Mouse (Mus musculus) thymus, adult 2 months (tissue): ENCODE measurements at regions not wholly inside any gene's neighbourhood (a gene's known extent, or its start where the extent isn't known, plus 50 kb on each side); places are given as distances from the start of the nearest gene placed in this dataset.

Experiments
- DNase-seq: peaks from one replicate; pipeline ENCODE4 v3.0.0; 2021
- H3K27ac ChIP-seq: fragments of 200-500 bp; 2 replicates; pipeline ENCODE4 v1.5.1; 2012; ENCODE audit warnings: low read length, control low read depth; ENCODE audit not compliant: control insufficient read depth, insufficient read depth
- H3K27me3 ChIP-seq: fragments of 200-500 bp; 2 replicates; pipeline ENCODE4 v1.6.1; 2012; ENCODE audit warnings: mild to moderate bottlenecking, low read length, moderate library complexity, mixed read lengths; ENCODE audit not compliant: control insufficient read depth, insufficient read depth
- H3K36me3 ChIP-seq: fragments of 200-500 bp; 2 replicates; pipeline ENCODE4 v1.6.1; 2012; ENCODE audit warnings: mild to moderate bottlenecking, low read length, moderate library complexity; ENCODE audit not compliant: control insufficient read depth, insufficient read depth
- H3K4me1 ChIP-seq: fragments of 200-500 bp; replicated peaks from 2 replicates; pipeline ENCODE4 v1.6.1; 2012; ENCODE audit warnings: low read length; ENCODE audit not compliant: control insufficient read depth, insufficient read depth
- H3K4me3 ChIP-seq: fragments of 200-500 bp; 2 replicates; pipeline ENCODE4 v1.5.1; 2012; ENCODE audit warnings: mild to moderate bottlenecking, low read length, control low read depth, moderate library complexity; ENCODE audit not compliant: control insufficient read depth, insufficient read depth
- CTCF ChIP-seq: fragments of 200-500 bp; IDR thresholded peaks from 2 replicates; pipeline ENCODE4 v1.5.1; 2012; ENCODE audit warnings: mild to moderate bottlenecking, control low read depth, low read length, moderate library complexity, borderline replicate concordance; ENCODE audit not compliant: control insufficient read depth, poor library complexity, insufficient read depth; ENCODE audit errors: extremely low read depth
- WGBS: fragments of 180-500 bp; shearing (Covaris S2); methylation state at CpG from one replicate; pipeline ENCODE4 v1.1.7; 2018; 5-methylcytosine and 5-hydroxymethylcytosine counted together

- Histone ChIP-seq H3K4me3 (no peak overlapping the region), H3K27me3 (no peaks in the 10 kb centered on the region), H3K36me3 (no peaks in the 10 kb centered on the region), H3K27ac (no peak overlapping the region), H3K4me1 (no peaks in the 10 kb centered on the region)
- 68% methylated on average over 6 of the region's 6 CpGs for WGBS
- DNase-seq: no peak
- TF ChIP-seq CTCF: no peak
Measured at GRCm38 (mm10) chr2:167740516-167741189, 51.0 kb upstream of the Tmem189 start.
